Mouse (Mus musculus): ENCODE results near the gene Plekha7. TPM values are rescaled to one million over a fixed set of nuclear protein-coding genes. Genes with fewer than 3 reads are reported as not detected.
"Not testable (repeated sequence)": the region's sequence is repeated elsewhere in the genome, so short reads cannot be mapped to it uniquely, and the experiment has no call there.

The Plekha7 gene
- polyA plus RNA-seq, 1 experiment from 2014 or later = 32.7 TPM

GRCm38 (mm10) chr7:116110661-116111060 is 197.5 kb downstream of the Plekha7 start:
- no peak for ATAC-seq (replicated peaks; ENCODE audit: insufficient number of reproducible peaks, insufficient read depth, low FRiP score, low read depth)
- peaks cover 10% of the 10 kb centered on the region; the same call in 1 of the 2 replicates for H3K36me3 ChIP-seq
- no peak overlapping the region for H3K27ac ChIP-seq
- no peaks in the 10 kb centered on the region for H3K4me1 ChIP-seq (replicated peaks)
- H3K4me2 ChIP-seq = no peak overlapping the region
- 79% methylated on average over 3 of the region's 3 CpGs for WGBS
- no peak overlapping the region for H3K4me3 ChIP-seq
- no peak overlapping the region for H3K9ac ChIP-seq
- no peaks in the 10 kb centered on the region for H3K27me3 ChIP-seq
- no peaks in the 10 kb centered on the region for H3K9me3 ChIP-seq (replicated peaks)

GRCm38 (mm10) chr7:116103091-116103490 is 205.1 kb downstream of the Plekha7 start:
- WGBS = 93% methylated on average over 9 of the region's 9 CpGs
- no peak overlapping the region for H3K9ac ChIP-seq
- ATAC-seq (replicated peaks; ENCODE audit: insufficient number of reproducible peaks, insufficient read depth, low FRiP score, low read depth) = no peak
- peaks cover 39% of the 10 kb centered on the region for H3K36me3 ChIP-seq
- no peaks in the 10 kb centered on the region for H3K9me3 ChIP-seq (replicated peaks)
- no peaks in the 10 kb centered on the region for H3K27me3 ChIP-seq
- no peak overlapping the region for H3K4me2 ChIP-seq
- no peak overlapping the region for H3K4me3 ChIP-seq
- no peak overlapping the region for H3K27ac ChIP-seq
- peaks cover 12% of the 10 kb centered on the region for H3K4me1 ChIP-seq (replicated peaks)

- Histone ChIP-seq H3K9me3 (replicated peaks) (no peaks in the 10 kb centered on the region), H3K4me2 (peak overlapping the region; percentile 38; the same call in 1 of the 2 replicates), H3K27me3 (no peaks in the 10 kb centered on the region), H3K36me3 (peaks cover 23% of the 10 kb centered on the region), H3K27ac (peak overlapping the region; percentile 61), H3K9ac (no peak overlapping the region), H3K4me3 (no peak overlapping the region), H3K4me1 (replicated peaks) (peaks cover 20% of the 10 kb centered on the region)
- peak; percentile 84; the same call in 1 of the 2 replicates for ATAC-seq (replicated peaks; ENCODE audit: insufficient number of reproducible peaks, insufficient read depth, low FRiP score, low read depth)
- 36% methylated on average over 7 of the region's 7 CpGs for WGBS
Observed at GRCm38 (mm10) chr7:116099952-116100528, 208.1 kb downstream of the Plekha7 start.

- H3K9ac ChIP-seq = peak overlapping the region; percentile 84
- peak overlapping the region; percentile 94 for H3K27ac ChIP-seq
- H3K9me3 ChIP-seq (replicated peaks) = no peaks in the 10 kb centered on the region
- peaks cover 22% of the 10 kb centered on the region for H3K4me1 ChIP-seq (replicated peaks)
- no peaks in the 10 kb centered on the region for H3K27me3 ChIP-seq
- H3K4me3 ChIP-seq = peak overlapping the region; percentile 75
- H3K4me2 ChIP-seq = peak overlapping the region; percentile 79
- ATAC-seq (replicated peaks; ENCODE audit: insufficient number of reproducible peaks, insufficient read depth, low FRiP score, low read depth) = peak; percentile 77
- H3K36me3 ChIP-seq = no peaks in the 10 kb centered on the region
- WGBS = under 1% methylated on average over 19 of the region's 19 CpGs
Observed at GRCm38 (mm10) chr7:116093466-116093850, 214.7 kb downstream of the Plekha7 start.

GRCm38 (mm10) chr7:116092710-116093465 is 215.3 kb downstream of the Plekha7 start:
- Histone ChIP-seq H3K27me3 (no peaks in the 10 kb centered on the region), H3K27ac (peak overlapping the region; percentile 94), H3K9ac (peak overlapping the region; percentile 84), H3K4me1 (replicated peaks) (peaks cover 22% of the 10 kb centered on the region), H3K9me3 (replicated peaks) (no peaks in the 10 kb centered on the region), H3K36me3 (no peaks in the 10 kb centered on the region), H3K4me3 (peak overlapping the region; percentile 75), H3K4me2 (peak overlapping the region; percentile 79)
- under 1% methylated on average over 38 of the region's 38 CpGs for WGBS
- ATAC-seq (replicated peaks; ENCODE audit: insufficient number of reproducible peaks, insufficient read depth, low FRiP score, low read depth) = peak; percentile 100

- not testable (repeated sequence) for ATAC-seq (replicated peaks; ENCODE audit: insufficient number of reproducible peaks, insufficient read depth, low FRiP score, low read depth); H3K9ac ChIP-seq; H3K27me3 ChIP-seq; H3K36me3 ChIP-seq; H3K27ac ChIP-seq; H3K9me3 ChIP-seq (replicated peaks); H3K4me2 ChIP-seq; H3K4me3 ChIP-seq; H3K4me1 ChIP-seq (replicated peaks)
- WGBS = 93% methylated on average over 11 of the region's 11 CpGs
Observed at GRCm38 (mm10) chr7:116084366-116084765, 223.8 kb downstream of the Plekha7 start, which contains the start of gene Gm4353. Gm4353 (minus strand) TSS chr7:116084635.

Other genes with a start within 250 kb of the Plekha7 start
- 0.46 and 0.48 TPM in 2 replicates for gene Gm4353, start 223.7 kb downstream of the Plekha7 start, polyA plus RNA-seq (2015; fragmentation: Nextera tagmentation; extraction: Ambion mirVana)
- 489 and 502 TPM in 2 replicates for gene Rps13, start 25.8 kb upstream of the Plekha7 start, polyA plus RNA-seq (2015; fragmentation: Nextera tagmentation; extraction: Ambion mirVana)
- gene Pik3c2a, start 135.1 kb upstream of the Plekha7 start, polyA plus RNA-seq (2015; fragmentation: Nextera tagmentation; extraction: Ambion mirVana) = 14.7 and 16.7 TPM in 2 replicates
- 9.3 and 9.4 TPM in 2 replicates for gene Nucb2, start 196.0 kb upstream of the Plekha7 start, polyA plus RNA-seq (2015; fragmentation: Nextera tagmentation; extraction: Ambion mirVana)

All from heart, embryonic 15.5 days (tissue).